Mouse (Mus musculus) olfactory bulb, adult 2 months (tissue): ENCODE measurements around the gene Eef2k. TPM values are rescaled to one million over a fixed set of nuclear protein-coding genes. Genes with fewer than 3 reads are reported as not detected.

Experiments used
- H3K27ac ChIP-seq: fragments of 200-500 bp; 2 replicates; pipeline ENCODE4 v1.5.1; 2012; ENCODE audit warnings: low read depth, low read length; ENCODE audit not compliant: insufficient read depth
- H3K4me1 ChIP-seq: fragments of 200-500 bp; 2 replicates; pipeline ENCODE4 v1.6.1; 2012; ENCODE audit warnings: low read length; ENCODE audit not compliant: control insufficient read depth, insufficient read depth
- H3K4me3 ChIP-seq: fragments of 200-500 bp; 2 replicates; pipeline ENCODE4 v1.5.1; 2012; ENCODE audit warnings: mild to moderate bottlenecking, low read depth, low read length, moderate library complexity; ENCODE audit not compliant: insufficient read depth
- CTCF ChIP-seq: fragments of 200-500 bp; IDR thresholded peaks from 2 replicates; pipeline ENCODE4 v1.5.1; 2012; ENCODE audit warnings: low read depth, mild to moderate bottlenecking, low read length, moderate library complexity; ENCODE audit not compliant: insufficient read depth
- POLR2A ChIP-seq: fragments of 200-500 bp; IDR thresholded peaks from 2 replicates; pipeline ENCODE4 v1.6.1; 2012; ENCODE audit warnings: mild to moderate bottlenecking, low read depth, low read length, moderate library complexity; ENCODE audit not compliant: insufficient read depth
- WGBS: fragments of 180-500 bp; shearing (Covaris S2); methylation state at CpG from one replicate; pipeline ENCODE4 v1.1.7; 2018; 5-methylcytosine and 5-hydroxymethylcytosine counted together
- polyA plus RNA-seq: library from polyadenylated mRNA; stranded (reverse); fragments of >200 nt; gene quantifications from 2 replicates; pipeline ENCODE4 v1.2.4, GENCODE M21; 2012; ENCODE audit warnings: low replicate concordance; ENCODE audit not compliant: missing spikeins, insufficient read depth, insufficient read length

Gene Eef2k
- not detected in 2 replicates for polyA plus RNA-seq

GRCm38 (mm10) chr7:120842345-120843036 lies at the start of gene Eef2k:
TSS of gene Eef2k (plus strand) at chr7:120842831.
- peaks cover 21% of the 10 kb centered on the region for H3K4me1 ChIP-seq
- peak within 1 kb of the TSS; percentile 96 for H3K27ac ChIP-seq
- peak within 1 kb of the TSS; percentile 83 for H3K4me3 ChIP-seq
- 3% methylated on average over 35 of the region's 35 CpGs for WGBS
- TF ChIP-seq CTCF = 0 out of 2 replicates have a peak, but pooled peaks have one; percentile 29
- no peak for TF ChIP-seq POLR2A

- TF ChIP-seq CTCF = no peak
- TF ChIP-seq POLR2A = no peak
- H3K4me3 ChIP-seq = no peak overlapping the region
- no peaks in the 10 kb centered on the region for H3K4me1 ChIP-seq
- H3K27ac ChIP-seq = no peak overlapping the region
- 88% methylated on average over 4 of the region's 4 CpGs for WGBS
These were observed 47.1 kb upstream of the Eef2k start for GRCm38 (mm10) chr7:120795544-120795943.

- Histone ChIP-seq H3K27ac (no peak overlapping the region), H3K4me3 (no peak overlapping the region), H3K4me1 (no peaks in the 10 kb centered on the region)
- WGBS = 54% methylated on average over 3 of the region's 3 CpGs
- TF ChIP-seq POLR2A = no peak
- no peak for TF ChIP-seq CTCF
These were observed 46.3 kb upstream of the Eef2k start for GRCm38 (mm10) chr7:120796369-120796768.

GRCm38 (mm10) chr7:120803268-120803667 lies 39.4 kb upstream of the Eef2k start:
- TF ChIP-seq POLR2A (no peak), CTCF (no peak)
- 81% methylated on average over 2 of the region's 2 CpGs for WGBS

GRCm38 (mm10) chr7:120809705-120810104 lies 32.9 kb upstream of the Eef2k start:
- no peak for TF ChIP-seq CTCF
- TF ChIP-seq POLR2A = no peak
- Histone ChIP-seq H3K27ac (no peak overlapping the region), H3K4me1 (peaks cover 4% of the 10 kb centered on the region; the same call in 1 of the 2 replicates), H3K4me3 (no peak overlapping the region)
- 9% methylated on average over 27 of the region's 27 CpGs for WGBS

More at GRCm38 (mm10) chr7:120803268-120803667, 39.4 kb upstream of the Eef2k start:
- H3K4me3 ChIP-seq = no peak overlapping the region
- no peak overlapping the region for H3K27ac ChIP-seq
- H3K4me1 ChIP-seq = no peaks in the 10 kb centered on the region

GRCm38 (mm10) chr7:120811834-120812415 lies 30.7 kb upstream of the Eef2k start, which contains the start of gene Gm5737:
TSS of gene Gm5737 (plus strand) at chr7:120812365.
- no peak within 1 kb of the TSS for H3K4me3 ChIP-seq
- WGBS = 92% methylated on average over 6 of the region's 6 CpGs
- no peak for TF ChIP-seq POLR2A
- no peak for TF ChIP-seq CTCF
- no peak within 1 kb of the TSS for H3K27ac ChIP-seq
- peaks cover 4% of the 10 kb centered on the region; the same call in 1 of the 2 replicates for H3K4me1 ChIP-seq

GRCm38 (mm10) chr7:120817552-120817951 lies 25.1 kb upstream of the Eef2k start:
- no peak overlapping the region for H3K4me3 ChIP-seq
- TF ChIP-seq POLR2A (no peak), CTCF (no peak)
- WGBS = 94% methylated on average over 6 of the region's 6 CpGs
- H3K27ac ChIP-seq = no peak overlapping the region
- H3K4me1 ChIP-seq = no peaks in the 10 kb centered on the region

GRCm38 (mm10) chr7:120819386-120819785 lies 23.2 kb upstream of the Eef2k start:
- TF ChIP-seq POLR2A (no peak), CTCF (no peak)
- no peak overlapping the region for H3K27ac ChIP-seq
- no peak overlapping the region for H3K4me3 ChIP-seq
- WGBS = 85% methylated on average over 4 of the region's 4 CpGs
- no peaks in the 10 kb centered on the region for H3K4me1 ChIP-seq

GRCm38 (mm10) chr7:120823248-120823647 lies 19.4 kb upstream of the Eef2k start:
- H3K27ac ChIP-seq = no peak overlapping the region
- TF ChIP-seq CTCF (peak; percentile 37; the same call in 1 of the 2 replicates), POLR2A (no peak)
- WGBS = 19% methylated on average over 5 of the region's 5 CpGs
- H3K4me1 ChIP-seq = peaks cover 2% of the 10 kb centered on the region
- no peak overlapping the region for H3K4me3 ChIP-seq
